Mouse (Mus musculus) layer of hippocampus, adult 9-11 months (tissue): Measurements from ENCODE around the gene Fat1.

Source experiments
- DNase-seq: peaks from one replicate; pipeline ENCODE4 v3.0.0; 2022

The Fat1 gene

GRCm38 (mm10) chr8:44962572-44963231 lies 27.5 kb downstream of the Fat1 start:
- DNase-seq = no peak

GRCm38 (mm10) chr8:44967521-44968039 lies 32.3 kb downstream of the Fat1 start:
- no peak for DNase-seq

- DNase-seq = no peak
Observed at GRCm38 (mm10) chr8:44970093-44970492, 34.8 kb downstream of the Fat1 start.

- DNase-seq = no peak
Observed at GRCm38 (mm10) chr8:44971346-44971745, 36.1 kb downstream of the Fat1 start.

- DNase-seq = no peak
Observed at GRCm38 (mm10) chr8:44971964-44972363, 36.7 kb downstream of the Fat1 start.

GRCm38 (mm10) chr8:44975113-44975512 lies 39.9 kb downstream of the Fat1 start:
- no peak for DNase-seq

GRCm38 (mm10) chr8:44975654-44976053 lies 40.4 kb downstream of the Fat1 start:
- no peak for DNase-seq

GRCm38 (mm10) chr8:44978622-44979021 lies 43.4 kb downstream of the Fat1 start:
- no peak for DNase-seq

- no peak for DNase-seq
Observed at GRCm38 (mm10) chr8:44979245-44979644, 44.0 kb downstream of the Fat1 start.

- peak; percentile 69 for DNase-seq
Observed at GRCm38 (mm10) chr8:44980030-44980429, 44.8 kb downstream of the Fat1 start.

GRCm38 (mm10) chr8:44985326-44986288 lies 50.4 kb downstream of the Fat1 start:
- DNase-seq = peak; percentile 19

GRCm38 (mm10) chr8:44991700-44992487 lies 56.6 kb downstream of the Fat1 start:
- no peak for DNase-seq

GRCm38 (mm10) chr8:44992664-44993063 lies 57.4 kb downstream of the Fat1 start:
- DNase-seq = no peak

GRCm38 (mm10) chr8:44993376-44993775 lies 58.1 kb downstream of the Fat1 start:
- no peak for DNase-seq

- no peak for DNase-seq
Observed at GRCm38 (mm10) chr8:44996493-44996892, 61.2 kb downstream of the Fat1 start.

GRCm38 (mm10) chr8:44997321-44997720 lies 62.1 kb downstream of the Fat1 start:
- DNase-seq = no peak

GRCm38 (mm10) chr8:44997829-44998228 lies 62.6 kb downstream of the Fat1 start:
- DNase-seq = no peak

GRCm38 (mm10) chr8:44998275-44998674 lies 63.0 kb downstream of the Fat1 start:
- DNase-seq = no peak

- peak; percentile 84 for DNase-seq
Observed at GRCm38 (mm10) chr8:44998681-44999277, 63.5 kb downstream of the Fat1 start.

- DNase-seq = no peak
Observed at GRCm38 (mm10) chr8:45001577-45002197, 66.4 kb downstream of the Fat1 start.

GRCm38 (mm10) chr8:45002686-45003085 lies 67.4 kb downstream of the Fat1 start:
- no peak for DNase-seq

GRCm38 (mm10) chr8:45004021-45004420 lies 68.8 kb downstream of the Fat1 start:
- no peak for DNase-seq
